Mouse (Mus musculus): ENCODE measurements around the gene Erlec1. TPM values are rescaled to one million over a fixed set of nuclear protein-coding genes. Genes with fewer than 3 reads are reported as not detected.

Erlec1 gene
- polyA plus RNA-seq, 2 experiments: 6.7 to 9.2 TPM

GRCm38 (mm10) chr11:30885171-30885871 is 68.8 kb downstream of the Erlec1 start, which contains the start of the genes Gpr75 and Asb3:
Gene Gpr75, plus strand, starts transcription at chr11:30885358.
Gene Asb3, plus strand, starts transcription at chr11:30885416.
- Histone ChIP-seq H3K4me3 (ENCODE audit: insufficient read depth in 1 of 2, low read depth in 2 of 2, low read length in 2 of 2) (peak within 1 kb of the TSS; percentile 22 to 27; a peak in 1 of 4 replicates), H3K36me3 (replicated peaks; ENCODE audit: control insufficient read depth, insufficient read depth, low read depth) (no peaks in the 10 kb centered on the region), H3K27ac (no peak within 1 kb of the TSS), H3K4me2 (ENCODE audit: low read depth) (peak within 1 kb of the TSS; percentile 49), H3K9me3 (ENCODE audit: control insufficient read depth, low read length) (no peaks in the 10 kb centered on the region), H3K27me3 (ENCODE audit: control insufficient read depth, insufficient read depth, low read length) (peaks cover 7% of the 10 kb centered on the region; the same call in 1 of the 2 replicates), H3K4me1 (replicated peaks; ENCODE audit: control insufficient read depth in 2 of 2, insufficient read depth in 2 of 2, low read length in 1 of 2) (0 out of 4 replicates have a peak, but pooled peaks cover 0 to 1% of the 10 kb centered on the region in 2 experiments), H3K9ac (replicated peaks) (no peak within 1 kb of the TSS)
- DNase-seq (ENCODE audit: low read depth in 3 of 3, low spot score in 3 of 3) (no peak), ATAC-seq (ENCODE audit: insufficient read depth) (peak; percentile 62)
- 7% methylated on average over 40 of the region's 41 CpGs for WGBS (ENCODE audit: insufficient replicate concordance)
- no peak for TF ChIP-seq CTCF (IDR thresholded peaks at IDR 0.05; ENCODE audit: low read depth)
- no peak for TF ChIP-seq EP300 (IDR thresholded peaks at IDR 0.05; ENCODE audit: low read depth)

Other genes starting within 250 kb of the Erlec1 start
- 10.1 and 15.1 TPM in 2 replicates for gene Psme4, start 182.6 kb downstream of the Erlec1 start, polyA plus RNA-seq (2012; rRNA removed)
- 12.8 and 13.7 TPM in 2 replicates for gene Psme4, start 182.6 kb downstream of the Erlec1 start, polyA plus RNA-seq (2014; fragmentation: Nextera tagmentation; extraction: Ambion mirVana)
- gene Gpr75, start 69.0 kb downstream of the Erlec1 start, polyA plus RNA-seq (2012; rRNA removed): 0.02 and 0.03 TPM in 2 replicates
- gene Gpr75, start 69.0 kb downstream of the Erlec1 start, polyA plus RNA-seq (2014; fragmentation: Nextera tagmentation; extraction: Ambion mirVana): not detected in 2 replicates
- 2.7 and 4.0 TPM in 2 replicates for gene Asb3, start 68.9 kb downstream of the Erlec1 start, polyA plus RNA-seq (2012; rRNA removed)
- 11.1 and 11.7 TPM in 2 replicates for gene Asb3, start 68.9 kb downstream of the Erlec1 start, polyA plus RNA-seq (2014; fragmentation: Nextera tagmentation; extraction: Ambion mirVana)
- 14.0 and 25.3 TPM in 2 replicates for gene Chac2, start 32.0 kb upstream of the Erlec1 start, polyA plus RNA-seq (2012; rRNA removed)
- gene Chac2, start 32.0 kb upstream of the Erlec1 start, polyA plus RNA-seq (2014; fragmentation: Nextera tagmentation; extraction: Ambion mirVana): 84.8 and 86.8 TPM in 2 replicates
- gene Gm17332, start 228.1 kb upstream of the Erlec1 start, polyA plus RNA-seq (2012; rRNA removed): not detected in 2 replicates
- not detected in 2 replicates for gene Gm17332, start 228.1 kb upstream of the Erlec1 start, polyA plus RNA-seq (2014; fragmentation: Nextera tagmentation; extraction: Ambion mirVana)

Data from liver, embryonic 14.5 days (tissue).